In genomic region chr9:64252591-64253020, GRCm38 (mm10) we compare ENCODE assay signal across 8 mouse cellular contexts. TPM values are rescaled to one million over a fixed set of nuclear protein-coding genes. Genes with fewer than 3 reads are reported as not detected.
DNase-seq lines count a peak whose midpoint lies in the region; ATAC-seq lines count a peak whose summit lies in the region.

No protein-coding gene starts in this region.

- peak overlapping the region; percentile 88 for H3K4me3 ChIP-seq in embryonic facial prominence, embryonic 11.5 days (ENCODE audit: low read depth, low read length)
- H3K4me3 ChIP-seq in heart, embryonic 14.5 days (ENCODE audit: control insufficient read depth in 1 of 2, insufficient read depth in 1 of 2, low read depth in 1 of 2, low read length in 2 of 2): peak overlapping the region; percentile 73
- H3K4me3 ChIP-seq in kidney, embryonic 16.5 days (ENCODE audit: low read length): peak overlapping the region; percentile 98

- H3K9ac ChIP-seq in embryonic facial prominence, embryonic 11.5 days (replicated peaks; ENCODE audit: low read length): peak overlapping the region; percentile 90
- H3K9ac ChIP-seq in heart, embryonic 14.5 days (ENCODE audit: low read length): peak overlapping the region; percentile 93
- H3K9ac ChIP-seq in kidney, embryonic 16.5 days (replicated peaks; ENCODE audit: low read length): peak overlapping the region; percentile 94

- peak overlapping the region; percentile 78 for H3K4me2 ChIP-seq in embryonic facial prominence, embryonic 11.5 days (ENCODE audit: low read depth, low read length)
- H3K4me2 ChIP-seq in heart, embryonic 14.5 days (ENCODE audit: low read length): peak overlapping the region; percentile 90
- peak overlapping the region; percentile 66 for H3K4me2 ChIP-seq in kidney, embryonic 16.5 days (replicated peaks; ENCODE audit: low read depth, low read length)

- DNase-seq in urinary bladder, postnatal 14 days (ENCODE audit: low spot score): peak; percentile 20
- DNase-seq in urinary bladder, postnatal 25 days (ENCODE audit: low spot score): no peak
- no peak for DNase-seq in embryonic facial prominence, embryonic 11.5 days (ENCODE audit: low spot score)
- DNase-seq in lung, postnatal 14 days: peak; percentile 32
- peak; percentile 37 to 56 for DNase-seq in spleen, postnatal 10 days (ENCODE audit: low spot score in 2 of 2)
- DNase-seq in thymus, postnatal 10 days (ENCODE audit: low spot score in 2 of 2): no peak

- no peaks in the 10 kb centered on the region for H3K36me3 ChIP-seq in embryonic facial prominence, embryonic 11.5 days (replicated peaks; ENCODE audit: control insufficient read depth, insufficient read depth, low read depth, low read length)
- H3K36me3 ChIP-seq in heart, embryonic 14.5 days (ENCODE audit: control insufficient read depth, insufficient read depth, low read length): no peaks in the 10 kb centered on the region
- no peaks in the 10 kb centered on the region for H3K36me3 ChIP-seq in kidney, embryonic 16.5 days (ENCODE audit: insufficient read depth, low read length)

- no peaks in the 10 kb centered on the region for H3K4me1 ChIP-seq in embryonic facial prominence, embryonic 11.5 days (ENCODE audit: control insufficient read depth, insufficient read depth, low read length)
- H3K4me1 ChIP-seq in heart, embryonic 14.5 days (ENCODE audit: control insufficient read depth in 2 of 2, insufficient read depth in 2 of 2, low read length in 2 of 2): peaks cover 2 to 16% of the 10 kb centered on the region in 2 experiments
- H3K4me1 ChIP-seq in kidney, embryonic 16.5 days (ENCODE audit: insufficient read depth, low read length): peaks cover 14% of the 10 kb centered on the region

- H3K27ac ChIP-seq in embryonic facial prominence, embryonic 11.5 days (replicated peaks; ENCODE audit: low read depth, low read length): peak overlapping the region; percentile 82; the same call in 1 of the 2 replicates
- H3K27ac ChIP-seq in heart, embryonic 14.5 days (replicated peaks in 1 of 2; ENCODE audit: control insufficient read depth in 1 of 2, insufficient read depth in 1 of 2, low read depth in 2 of 2, low read length in 2 of 2): peak overlapping the region; percentile 83 to 91
- H3K27ac ChIP-seq in kidney, embryonic 16.5 days (ENCODE audit: low read length): peak overlapping the region; percentile 97

- H3K27me3 ChIP-seq in embryonic facial prominence, embryonic 11.5 days (ENCODE audit: control insufficient read depth, insufficient read depth, low read length): no peaks in the 10 kb centered on the region
- H3K27me3 ChIP-seq in heart, embryonic 14.5 days (ENCODE audit: control insufficient read depth, insufficient read depth, low read length): no peaks in the 10 kb centered on the region
- no peaks in the 10 kb centered on the region for H3K27me3 ChIP-seq in kidney, embryonic 16.5 days (ENCODE audit: insufficient read depth, low read length)

- WGBS in embryonic facial prominence, embryonic 11.5 days: 0% methylated on average over 16 of the region's 16 CpGs
- WGBS in heart, embryonic 14.5 days: under 1% methylated on average over 16 of the region's 16 CpGs
- under 1% methylated on average over 16 of the region's 16 CpGs for WGBS in kidney, embryonic 16.5 days

- H3K9me3 ChIP-seq in embryonic facial prominence, embryonic 11.5 days (replicated peaks; ENCODE audit: control insufficient read depth, low read length): no peaks in the 10 kb centered on the region
- no peaks in the 10 kb centered on the region for H3K9me3 ChIP-seq in heart, embryonic 14.5 days (ENCODE audit: control insufficient read depth, low read length)
- no peaks in the 10 kb centered on the region for H3K9me3 ChIP-seq in kidney, embryonic 16.5 days (ENCODE audit: low read length)

- ATAC-seq in embryonic facial prominence, embryonic 11.5 days (replicated peaks; ENCODE audit: insufficient number of reproducible peaks, low FRiP score, low TSS enrichment, low read depth): no peak
- ATAC-seq in heart, embryonic 14.5 days (ENCODE audit: insufficient number of reproducible peaks, insufficient read depth, low FRiP score, low read depth): no peak; the same call in 1 of the 2 replicates
- peak; percentile 17; the same call in 1 of the 2 replicates for ATAC-seq in kidney, embryonic 16.5 days (ENCODE audit: low FRiP score, low TSS enrichment)

RNA-seq across cellular contexts. Expression of gene Map2k1, which starts 0.8 kb away (rescaled TPM):
- polyA plus RNA-seq in embryonic facial prominence, embryonic 11.5 days (2014; fragmentation: Nextera tagmentation; extraction: Ambion mirVana): 74.4 and 79.3 TPM in 2 replicates
- 89.2 and 92.4 TPM in 2 replicates for polyA plus RNA-seq in heart, embryonic 14.5 days (2014; fragmentation: Nextera tagmentation; extraction: Ambion mirVana)
- 89.0 and 92.2 TPM in 2 replicates for polyA plus RNA-seq in kidney, embryonic 16.5 days (2015; fragmentation: Nextera tagmentation; extraction: Ambion mirVana)

RNA-seq across cellular contexts. Expression of gene Uchl4, which starts 17.6 kb away (rescaled TPM):
- polyA plus RNA-seq in embryonic facial prominence, embryonic 11.5 days (2014; fragmentation: Nextera tagmentation; extraction: Ambion mirVana): 2.3 and 3.0 TPM in 2 replicates
- 1.8 and 2.8 TPM in 2 replicates for polyA plus RNA-seq in heart, embryonic 14.5 days (2014; fragmentation: Nextera tagmentation; extraction: Ambion mirVana)
- 2.4 and 4.5 TPM in 2 replicates for polyA plus RNA-seq in kidney, embryonic 16.5 days (2015; fragmentation: Nextera tagmentation; extraction: Ambion mirVana)

RNA-seq across cellular contexts. Expression of gene Tipin, which starts 28.8 kb away (rescaled TPM):
- polyA plus RNA-seq in embryonic facial prominence, embryonic 11.5 days (2014; fragmentation: Nextera tagmentation; extraction: Ambion mirVana): 278 and 306 TPM in 2 replicates
- 117 and 119 TPM in 2 replicates for polyA plus RNA-seq in heart, embryonic 14.5 days (2014; fragmentation: Nextera tagmentation; extraction: Ambion mirVana)
- polyA plus RNA-seq in kidney, embryonic 16.5 days (2015; fragmentation: Nextera tagmentation; extraction: Ambion mirVana): 201 and 208 TPM in 2 replicates

Comparison
In these comparisons a context has a peak if more than half of its experiments do, and no peak if none do; other contexts are left out.
1. DNase-seq: peak in urinary bladder, postnatal 14 days (single experiment), lung, postnatal 14 days (single experiment) and spleen, postnatal 10 days (2 of 2); none in urinary bladder, postnatal 25 days (single experiment), embryonic facial prominence, embryonic 11.5 days (single experiment) and thymus, postnatal 10 days (0 of 2).
2. Peak in every context shown above with its lines, with median percentiles within 50 percentile points of each other: H3K27ac ChIP-seq, H3K4me2 ChIP-seq, H3K4me3 ChIP-seq and H3K9ac ChIP-seq.